Mouse (Mus musculus) lung, adult 18-20 months (tissue): ENCODE measurements at regions not wholly inside any gene's neighbourhood (a gene's known extent, or its start where the extent isn't known, plus 50 kb on each side); places are given as distances from the start of the nearest gene placed in this dataset.

ENCODE experiments used
- DNase-seq, 2 experiments: peaks; one replicate each; pipeline ENCODE4 v3.0.0; 2022; ENCODE audit warnings: mixed read lengths in 2 of 2

DNA sequence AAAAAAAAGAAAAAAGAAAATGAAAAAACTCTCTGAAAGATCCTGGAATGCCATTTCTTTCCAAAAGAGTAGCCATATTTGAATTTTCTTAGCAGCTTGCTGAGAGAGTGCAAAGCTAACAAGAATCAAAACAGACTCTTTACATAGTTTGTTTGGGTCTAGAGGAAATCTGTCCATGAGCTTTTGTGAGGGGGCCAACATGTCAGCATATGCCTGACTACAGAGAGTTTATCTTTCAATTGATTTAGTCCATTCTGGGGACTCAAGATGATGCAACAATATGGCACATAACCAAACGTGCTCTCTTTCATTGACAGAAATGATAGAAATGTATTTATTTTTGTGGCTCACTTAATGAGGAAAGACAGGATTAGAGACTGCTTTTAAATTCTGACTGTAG lies 822.8 kb upstream of the Acvr2a start:
- no peak for DNase-seq

DNA sequence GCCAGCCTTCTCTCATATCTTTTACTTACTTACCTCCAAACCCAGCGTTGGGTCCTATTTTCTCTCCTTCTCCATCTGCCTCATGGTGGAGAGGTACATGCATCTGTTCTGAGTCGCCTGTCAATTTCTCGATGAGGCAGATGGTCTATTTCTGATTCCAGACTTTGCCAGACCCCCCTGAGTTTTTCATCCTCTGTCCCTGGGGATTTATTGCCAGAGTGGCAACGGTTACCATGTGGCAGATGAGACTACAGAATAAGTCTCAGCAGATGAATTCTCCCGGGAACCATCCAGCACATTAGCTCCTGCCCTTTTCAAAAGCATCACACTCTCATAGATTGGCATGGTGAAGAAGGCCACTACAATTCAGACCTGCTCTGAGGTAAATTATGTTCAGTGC lies 819.7 kb upstream of the Acvr2a start:
- DNase-seq, result no peak

DNA sequence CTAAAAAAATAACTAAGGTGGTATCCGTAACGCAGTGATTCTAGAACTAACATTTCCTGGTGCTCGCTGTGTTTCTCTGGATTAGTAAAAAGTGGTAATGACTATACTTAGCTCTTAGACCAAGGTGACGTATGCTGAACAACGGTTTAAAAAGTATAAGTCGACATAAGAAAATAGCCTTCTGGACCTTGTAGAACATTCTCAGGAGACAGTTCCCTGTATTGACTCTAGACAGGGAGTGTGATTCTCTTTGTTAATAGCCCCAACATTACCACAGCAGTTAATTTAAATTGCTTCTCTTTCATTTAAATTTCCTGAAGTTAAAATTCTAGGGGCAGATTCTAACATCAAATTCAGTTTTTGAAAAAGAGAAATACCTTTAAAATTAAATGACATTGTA lies 812.7 kb upstream of the Acvr2a start:
- DNase-seq, result no peak

DNA sequence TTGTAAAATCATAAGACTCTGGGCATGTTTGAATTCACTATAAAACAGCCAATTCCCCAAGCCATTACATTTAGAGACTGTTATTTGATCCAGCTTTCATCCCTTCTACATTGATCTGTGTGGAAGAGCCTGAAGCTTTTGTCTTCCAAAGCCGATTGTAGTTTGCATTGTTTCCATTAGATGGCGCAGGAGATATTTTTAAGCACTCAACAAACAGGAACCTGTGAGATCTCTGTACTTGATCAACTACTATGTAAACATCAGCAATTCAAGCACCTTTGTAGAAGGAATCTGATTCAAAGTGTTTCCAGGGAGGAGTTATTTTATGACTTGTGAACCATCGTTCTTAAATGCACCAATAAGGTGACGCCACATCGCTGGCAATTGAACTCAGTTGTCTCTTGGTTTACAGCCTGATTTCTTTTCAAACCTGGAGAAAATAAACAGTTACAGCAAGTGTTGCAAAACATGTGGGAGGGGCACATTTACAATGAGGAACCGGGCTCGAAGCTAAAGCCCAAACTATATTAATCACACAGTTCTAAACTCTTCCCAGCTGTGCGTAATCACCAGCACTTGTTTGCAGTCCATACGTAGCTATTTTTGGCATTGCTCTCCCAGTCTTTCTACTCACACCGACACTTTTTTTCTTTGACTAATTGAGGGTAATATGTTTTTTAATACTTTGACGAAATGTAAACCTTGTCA lies 812.0 kb upstream of the Acvr2a start:
- peak; percentile 15 to 59 for DNase-seq

DNA sequence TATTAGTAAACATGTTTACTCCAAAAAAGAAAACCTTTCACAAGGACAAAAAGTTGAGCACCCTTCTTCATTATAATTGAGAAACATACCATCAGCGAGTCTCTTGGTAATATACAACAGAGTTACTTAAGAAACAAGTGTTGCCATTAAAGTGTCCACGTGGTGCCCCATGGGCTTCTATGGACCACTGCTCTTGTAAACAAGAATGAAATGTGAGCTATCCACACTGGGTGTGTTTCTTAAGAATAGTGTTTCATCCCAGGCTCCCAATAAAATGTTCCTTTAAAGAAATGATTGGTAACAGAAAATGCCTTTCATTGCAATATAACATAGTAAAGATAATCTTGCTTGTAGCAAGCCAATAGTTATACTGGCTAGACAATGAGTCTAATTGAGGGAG lies 803.6 kb upstream of the Acvr2a start:
- DNase-seq, result no peak

DNA sequence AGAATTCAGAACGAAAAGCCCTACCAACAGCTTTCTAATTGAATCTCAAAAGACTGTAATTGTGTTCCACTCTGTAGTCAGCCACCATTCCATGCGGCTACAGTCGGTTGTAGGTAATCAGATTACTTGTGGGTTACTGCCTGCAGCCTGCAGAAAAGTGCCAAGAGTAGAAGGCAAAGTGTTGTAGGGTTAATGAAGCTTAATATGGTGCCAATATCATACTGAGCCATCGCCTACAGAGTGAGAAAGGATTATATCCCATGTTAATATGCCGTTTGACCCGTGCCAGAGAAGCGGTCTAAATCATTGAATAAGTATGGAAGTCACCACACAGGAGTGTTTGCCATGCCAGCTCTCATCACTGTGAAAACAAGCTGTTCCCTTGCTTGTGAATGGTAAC lies 786.4 kb upstream of the Acvr2a start:
- no peak for DNase-seq

DNA sequence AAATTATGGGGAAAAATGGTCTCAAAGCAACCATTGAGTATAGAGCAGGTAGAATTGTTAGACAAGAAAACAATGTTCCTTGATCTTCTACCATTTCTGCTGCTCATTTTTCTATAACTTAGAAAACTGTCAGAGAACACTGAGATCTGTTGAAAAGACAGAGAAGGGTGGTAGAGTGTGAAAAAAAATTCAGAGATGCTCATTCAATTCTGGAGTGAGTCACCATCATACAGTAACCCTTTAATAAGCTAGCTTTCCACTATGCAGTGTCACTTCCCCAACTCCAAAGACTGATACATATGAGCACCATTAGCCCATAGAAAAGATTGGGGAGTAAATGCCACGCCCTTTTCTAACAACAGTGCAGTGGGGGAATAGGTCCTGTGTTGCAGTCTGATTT lies 752.5 kb upstream of the Acvr2a start:
- DNase-seq, result no peak

DNA sequence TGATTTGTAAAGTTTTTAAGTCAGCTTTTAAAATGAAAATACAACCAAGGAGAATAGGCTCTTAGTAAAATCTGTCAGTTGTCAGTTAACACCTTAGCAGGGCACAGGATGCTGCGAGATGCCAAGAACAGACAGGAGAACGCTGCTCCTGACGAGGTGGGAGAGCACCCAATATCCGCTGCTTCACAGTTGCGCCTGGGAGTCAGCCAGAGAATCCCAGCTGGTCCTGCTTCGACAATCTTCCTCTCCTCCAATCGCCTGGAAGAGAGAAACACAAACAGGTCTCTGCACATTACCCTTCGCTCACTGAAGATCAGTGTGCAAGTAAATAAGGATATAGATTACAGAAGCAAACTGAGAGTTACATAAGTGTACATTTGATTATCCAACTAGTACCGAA lies 750.5 kb upstream of the Acvr2a start:
- DNase-seq, result no peak

DNA sequence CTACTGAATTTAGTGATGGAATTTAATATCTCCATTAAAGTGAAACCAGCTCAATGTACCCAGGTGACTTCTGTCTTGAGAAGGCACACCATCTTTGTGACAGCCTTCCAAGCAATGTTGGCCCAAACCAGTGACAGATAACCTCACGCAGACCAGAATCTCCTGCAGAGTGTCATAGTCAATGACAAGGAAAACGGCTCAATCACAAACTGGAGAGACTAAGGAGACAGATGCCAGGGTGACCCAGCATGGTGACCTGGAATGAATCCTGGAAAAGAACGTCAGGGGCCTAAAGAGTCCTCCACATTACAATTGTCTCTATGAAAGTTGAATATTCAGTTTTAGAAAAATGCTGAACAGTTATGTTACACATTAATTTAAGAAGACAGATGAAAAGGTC lies 748.7 kb upstream of the Acvr2a start:
- DNase-seq, result no peak

DNA sequence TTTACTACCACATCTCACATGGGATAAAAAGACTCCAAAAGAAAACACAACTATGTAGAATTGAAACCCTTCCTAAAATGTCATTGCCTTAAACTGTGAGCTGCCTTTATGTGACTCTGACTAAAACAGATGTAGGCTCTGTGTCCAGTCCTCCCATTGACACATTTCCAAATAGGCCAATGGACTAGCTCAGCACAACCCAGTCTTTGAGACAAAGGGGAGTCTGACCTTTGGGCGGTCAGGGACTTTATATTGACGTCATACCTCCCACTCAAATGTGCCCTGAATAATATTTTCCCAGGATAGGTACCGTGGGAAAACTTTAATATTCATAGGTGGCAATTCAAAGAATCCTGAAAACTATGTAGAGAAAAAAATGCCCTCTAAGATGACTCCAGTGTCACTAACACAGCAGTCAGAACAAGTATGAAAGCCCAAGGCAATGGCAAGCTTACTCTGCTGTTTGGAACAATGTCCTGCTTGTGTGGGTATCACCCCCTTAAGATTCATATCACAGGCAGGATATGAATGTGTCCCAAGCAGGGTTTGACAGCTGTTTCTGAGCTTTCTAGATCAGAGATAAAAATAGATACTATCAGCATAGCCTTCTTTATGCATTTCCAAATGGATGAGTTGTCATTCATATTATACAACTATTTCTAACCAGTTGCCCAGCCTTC lies 731.6 kb upstream of the Acvr2a start:
- DNase-seq, result no peak

DNA sequence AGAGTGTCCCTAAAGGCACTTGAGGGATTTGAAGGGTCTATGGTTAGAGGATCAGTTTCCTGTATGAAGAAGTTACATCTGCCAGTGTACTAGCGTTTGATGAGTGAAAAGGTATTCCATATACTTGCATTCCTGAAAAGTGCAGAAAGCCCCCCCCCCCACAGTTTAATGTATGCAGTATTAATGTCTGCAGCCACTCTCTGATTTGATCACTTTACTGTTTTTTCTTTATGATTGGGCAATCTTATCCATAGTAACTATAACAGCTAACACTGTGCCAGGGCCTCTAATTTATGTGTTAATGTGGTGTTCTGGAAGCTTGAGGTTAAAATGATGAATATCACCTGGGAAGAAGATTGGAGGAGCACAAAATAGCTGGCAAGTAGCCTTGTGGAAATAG lies 715.6 kb upstream of the Acvr2a start:
- DNase-seq, result no peak

DNA sequence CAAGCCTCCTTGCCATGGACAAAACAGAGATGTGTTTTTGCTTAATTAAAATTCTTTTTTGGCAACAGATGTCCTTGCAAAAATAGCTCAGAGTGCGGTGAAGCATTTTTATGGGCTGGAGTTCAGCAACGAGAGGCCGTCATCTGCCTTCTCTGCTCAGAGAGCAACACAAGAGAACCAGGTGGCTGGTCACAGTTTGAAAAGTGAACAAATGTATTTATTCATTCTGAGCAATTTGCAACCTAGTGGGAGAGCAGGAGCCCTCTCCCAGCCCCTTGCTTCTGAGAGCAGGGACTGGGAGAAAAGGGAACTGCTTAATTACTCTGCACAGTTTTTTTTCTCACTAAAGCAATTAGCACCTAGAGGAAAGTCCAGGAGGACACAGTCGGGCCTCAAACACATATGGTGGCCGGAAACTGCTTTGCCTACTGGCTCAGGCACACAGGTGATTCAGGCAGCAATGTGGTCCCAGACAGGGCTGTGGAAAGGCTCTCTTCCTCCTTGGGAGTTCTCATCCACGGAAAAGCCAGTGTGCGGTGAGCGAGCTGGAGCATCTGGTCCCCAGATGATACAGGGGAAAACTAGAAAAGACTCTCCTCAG lies 714.9 kb upstream of the Acvr2a start:
- no peak for DNase-seq

DNA sequence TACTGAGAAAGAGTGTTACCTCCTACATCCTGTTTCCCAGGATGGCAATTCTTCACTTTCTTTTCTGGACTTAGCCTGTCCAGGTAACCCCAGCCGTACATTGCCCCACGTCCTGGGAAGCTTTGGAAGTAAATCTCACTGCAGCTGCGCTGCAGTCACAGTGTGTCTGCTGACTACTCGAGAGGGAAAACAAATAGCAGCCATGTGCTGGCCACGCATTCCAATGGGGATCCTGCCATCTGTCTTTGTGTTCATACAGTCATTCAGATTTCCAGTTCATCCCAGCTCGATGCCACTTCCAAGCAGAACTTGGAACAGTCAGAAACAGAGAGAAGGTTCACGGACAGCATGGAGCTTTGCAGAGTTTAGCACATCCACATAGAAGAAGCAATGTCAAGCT lies 690.2 kb upstream of the Acvr2a start:
- no peak for DNase-seq

DNA sequence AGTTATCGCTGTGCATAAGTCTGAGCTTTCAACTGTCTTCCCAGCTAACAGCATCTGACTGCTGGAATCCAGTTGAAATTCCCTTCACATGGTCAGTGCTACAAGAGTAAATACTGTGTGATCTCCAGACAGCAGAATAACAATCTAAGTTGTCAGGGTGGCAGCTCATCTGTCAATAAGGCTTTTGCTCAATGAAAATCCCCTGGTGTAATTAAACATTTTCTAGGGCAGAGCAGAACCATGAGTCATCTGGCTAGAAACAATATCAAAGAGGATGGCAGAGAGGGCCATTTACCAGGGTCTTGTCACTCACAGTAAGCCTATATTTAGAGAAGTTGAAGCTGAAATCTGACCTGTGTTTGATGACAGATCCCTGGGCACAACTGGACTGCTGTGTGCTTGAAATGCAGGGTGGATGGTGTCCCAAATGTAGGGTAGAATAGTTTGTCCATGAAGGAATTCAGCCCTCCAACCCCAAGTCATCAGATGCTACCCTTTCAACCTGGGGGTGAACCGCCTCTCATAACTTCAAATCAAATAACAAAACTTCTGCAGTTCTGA lies 675.8 kb upstream of the Acvr2a start:
- DNase-seq, result no peak

DNA sequence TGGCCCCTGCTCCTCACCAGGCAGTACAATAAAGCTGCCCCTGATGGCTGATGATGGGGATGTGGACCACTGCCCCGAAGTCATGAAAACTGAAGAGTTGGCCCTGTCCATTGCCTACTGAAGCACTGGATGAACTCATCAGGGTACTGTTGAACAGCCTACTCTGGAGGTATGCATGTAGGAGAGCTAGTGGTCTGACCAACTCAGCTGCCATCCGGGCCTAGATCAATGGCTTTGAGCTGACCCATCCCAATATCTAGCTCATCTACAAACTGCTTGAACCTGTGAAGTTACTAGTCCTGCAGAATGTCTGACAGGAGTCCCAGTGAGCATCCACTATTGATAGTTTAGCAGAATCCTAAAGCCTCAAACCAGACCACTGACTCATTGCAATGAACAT lies 672.6 kb upstream of the Acvr2a start:
- no peak for DNase-seq

DNA sequence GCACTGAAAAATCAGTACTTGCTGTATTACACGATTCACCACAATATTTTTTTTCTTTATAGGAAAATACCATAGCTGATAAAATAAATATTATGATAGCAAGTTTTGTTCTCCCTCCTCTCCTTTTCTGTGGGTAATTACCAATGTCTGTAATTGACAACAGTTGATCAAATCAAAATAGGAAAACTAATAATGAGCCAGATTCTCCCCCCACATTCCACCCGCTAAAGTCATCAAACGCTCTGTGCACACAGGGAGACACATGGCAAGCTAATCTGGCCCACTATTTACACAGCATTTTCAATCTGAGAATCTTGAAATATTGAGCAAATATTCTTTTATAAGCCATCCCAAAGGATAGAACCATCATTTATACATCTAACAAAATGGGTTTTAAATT lies 659.2 kb upstream of the Acvr2a start:
- no peak for DNase-seq

DNA sequence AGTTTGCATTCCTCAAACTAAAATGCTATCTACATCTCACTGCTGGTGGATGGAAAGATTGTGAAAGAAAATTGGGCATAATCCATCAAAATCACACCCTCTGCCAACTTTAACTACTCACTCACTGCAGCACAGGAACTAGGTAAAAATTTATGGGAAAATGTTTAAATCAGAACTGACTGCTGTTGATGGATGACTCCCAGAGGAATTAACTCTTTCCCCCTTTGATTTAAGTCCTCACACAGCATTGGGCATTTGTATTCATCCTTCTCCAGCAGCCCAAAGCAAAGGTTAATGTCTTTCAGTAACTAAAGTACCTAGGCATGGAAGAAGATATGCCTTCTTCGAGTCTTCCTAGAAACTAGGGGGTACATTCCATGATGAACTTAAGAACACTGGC lies 641.3 kb upstream of the Acvr2a start:
- no peak for DNase-seq

DNA sequence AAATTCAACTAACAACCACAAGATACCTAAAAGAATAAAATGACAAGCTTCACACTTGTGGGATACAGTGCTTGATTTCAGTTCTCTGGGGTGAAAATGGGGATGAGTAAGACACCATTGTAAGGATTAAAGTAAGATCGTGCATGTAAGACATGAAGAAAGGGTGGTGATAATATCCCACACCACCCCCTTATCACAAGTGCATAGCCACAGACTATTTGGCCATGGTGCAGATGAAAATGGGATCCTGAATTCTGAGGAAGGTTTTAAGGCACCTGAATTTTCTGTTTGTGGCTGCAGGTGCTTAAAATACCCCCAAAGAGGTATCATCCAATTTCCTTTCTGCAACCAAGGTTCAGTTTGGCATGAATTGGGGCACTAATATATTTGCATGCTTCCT lies 627.7 kb upstream of the Acvr2a start:
- no peak for DNase-seq

DNA sequence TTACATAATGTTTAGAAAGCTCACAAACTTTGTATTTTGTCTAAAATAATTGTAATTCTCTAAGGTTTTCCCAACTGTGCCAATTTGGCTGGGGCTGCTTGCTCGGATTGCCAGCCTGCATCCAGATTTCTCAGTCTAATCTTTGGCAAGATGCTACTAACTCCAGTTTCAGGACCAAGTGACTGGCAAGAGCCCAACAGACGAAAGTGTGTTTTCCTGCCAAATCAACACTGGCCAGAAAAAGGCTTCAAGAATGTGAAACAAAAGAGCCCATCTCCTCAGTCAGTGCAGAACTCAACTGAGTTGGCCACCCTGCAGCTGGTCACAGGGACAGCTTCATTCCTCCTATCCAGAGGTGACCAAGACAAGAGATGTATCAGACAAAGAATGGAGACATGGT lies 627.3 kb upstream of the Acvr2a start:
- peak; percentile 9 to 21 for DNase-seq

DNA sequence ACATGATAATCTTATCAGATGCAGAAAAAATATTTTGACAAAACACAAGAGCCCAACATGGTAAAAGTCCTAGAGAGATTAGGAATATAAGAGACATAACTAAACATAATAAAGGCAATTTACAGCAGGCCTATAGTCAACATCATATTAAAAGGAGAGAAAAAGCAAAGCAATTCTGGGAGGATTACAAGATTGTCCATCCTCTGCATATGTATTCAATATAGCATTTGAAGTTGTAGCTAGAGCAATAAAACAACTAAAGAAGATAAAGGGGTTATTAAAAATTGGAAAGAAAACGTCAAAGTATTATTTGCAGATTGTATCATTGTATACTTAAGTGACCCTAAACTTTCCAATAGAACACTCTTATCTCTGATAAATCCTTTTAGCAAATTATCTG lies 602.1 kb upstream of the Acvr2a start:
- DNase-seq, result no peak

DNA sequence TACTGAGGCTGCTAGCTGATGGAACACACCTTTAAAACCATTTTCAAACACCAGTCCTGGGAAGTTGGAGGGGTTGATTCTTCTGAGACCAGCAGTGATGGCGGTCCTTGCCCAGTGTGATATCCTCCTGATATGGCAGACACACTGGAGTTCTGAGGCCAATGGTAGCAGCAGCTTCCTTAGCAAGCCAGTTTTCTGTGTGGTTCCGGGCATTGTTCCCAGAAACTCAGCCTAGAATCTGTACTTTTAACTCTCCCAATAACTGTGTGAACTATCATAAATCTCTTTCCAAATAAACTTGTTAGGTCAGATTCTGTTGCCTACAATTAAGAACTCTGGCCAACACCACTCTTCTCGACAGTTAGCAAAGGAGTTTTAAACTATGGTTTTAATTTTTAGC lies 593.1 kb upstream of the Acvr2a start:
- DNase-seq, result no peak

DNA sequence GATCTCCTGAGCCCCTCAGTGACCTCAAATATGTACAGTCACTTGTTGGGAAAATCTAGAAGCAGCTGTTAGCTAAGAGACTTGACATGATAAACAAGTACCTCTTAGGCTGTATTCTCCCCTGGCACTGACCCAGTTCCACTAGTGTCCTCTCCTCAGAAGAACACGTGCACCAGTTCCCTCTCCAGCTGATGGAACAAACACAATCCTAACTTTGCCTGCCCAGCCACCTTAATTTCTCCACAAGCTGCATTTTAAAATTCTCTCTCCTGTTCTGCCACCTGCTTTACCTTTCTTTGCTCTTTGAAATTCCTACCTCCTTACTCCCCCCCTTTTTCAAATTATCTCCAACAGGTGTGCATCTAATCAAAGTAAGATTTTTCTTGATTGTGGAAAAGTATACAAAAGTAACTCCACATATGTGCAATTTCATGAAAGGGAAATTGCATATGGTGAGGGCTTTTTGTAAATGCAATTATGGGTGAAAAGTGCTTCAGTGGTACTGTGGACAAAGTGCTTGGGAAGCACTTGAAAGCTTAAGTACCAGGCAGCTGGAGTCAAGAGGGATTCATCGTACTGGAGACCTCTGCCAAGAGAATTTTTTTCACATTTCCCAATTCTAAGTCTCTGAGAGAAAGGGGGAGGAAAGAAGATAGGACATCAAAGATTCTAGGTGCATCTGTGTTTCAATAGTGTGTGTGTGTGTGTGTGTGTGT lies 590.7 kb upstream of the Acvr2a start:
- DNase-seq, result peak in 1 of 2 experiments; percentile 18

DNA sequence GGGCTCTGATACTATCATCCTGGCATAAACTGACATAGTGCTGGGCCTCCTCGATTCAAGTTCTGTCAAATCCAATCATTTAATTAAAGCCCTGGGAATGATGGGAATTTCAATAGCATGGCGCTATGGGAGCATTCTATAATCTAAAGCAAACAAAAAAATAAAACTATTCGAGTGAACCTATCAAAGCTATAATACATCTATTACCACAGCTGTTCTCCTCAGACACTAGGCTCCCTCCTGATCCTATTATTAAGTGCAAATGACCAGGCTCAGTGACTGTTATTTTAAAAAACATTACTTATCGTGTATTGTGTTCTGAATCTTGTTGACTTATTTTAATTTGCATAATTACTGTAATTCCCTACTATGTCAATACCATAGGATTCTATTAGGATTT lies 563.7 kb upstream of the Acvr2a start:
- DNase-seq, result no peak

DNA sequence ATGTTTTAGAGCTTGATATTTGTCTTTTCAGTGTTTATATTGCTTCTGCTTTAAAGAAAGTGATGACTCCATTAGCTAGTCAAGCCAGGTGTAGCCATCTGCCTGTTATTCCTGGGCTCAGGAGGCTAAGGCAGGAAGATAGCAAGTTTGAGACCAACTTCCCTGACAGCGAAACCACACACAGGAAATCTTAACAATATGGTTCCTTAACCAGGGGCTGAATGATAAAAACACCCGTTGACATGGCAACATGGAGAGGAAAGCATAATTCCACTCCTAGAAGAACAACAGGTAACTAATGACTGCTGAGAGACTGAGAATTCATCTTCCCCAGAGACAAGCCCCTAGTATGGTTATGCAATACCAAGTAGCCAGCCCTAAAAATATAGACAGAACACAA lies 553.6 kb upstream of the Acvr2a start:
- DNase-seq, result no peak
